Mouse (Mus musculus) ES-Bruce4 (cell line): ENCODE results near the gene Mrpl41.

Experiments used
- CTCF ChIP-seq: IDR thresholded peaks from one replicate; pipeline ENCODE4 v1.8.1; 2011; ENCODE audit warnings: low read depth, low read length
- EP300 ChIP-seq: IDR thresholded peaks from 2 replicates; pipeline ENCODE4 v1.6.1; 2011; ENCODE audit warnings: low read depth, low read length; ENCODE audit not compliant: insufficient read depth
- POLR2A ChIP-seq: IDR thresholded peaks from one replicate; pipeline ENCODE4 v1.8.1; 2011; ENCODE audit warnings: low read length; ENCODE audit not compliant: insufficient read depth

DNA sequence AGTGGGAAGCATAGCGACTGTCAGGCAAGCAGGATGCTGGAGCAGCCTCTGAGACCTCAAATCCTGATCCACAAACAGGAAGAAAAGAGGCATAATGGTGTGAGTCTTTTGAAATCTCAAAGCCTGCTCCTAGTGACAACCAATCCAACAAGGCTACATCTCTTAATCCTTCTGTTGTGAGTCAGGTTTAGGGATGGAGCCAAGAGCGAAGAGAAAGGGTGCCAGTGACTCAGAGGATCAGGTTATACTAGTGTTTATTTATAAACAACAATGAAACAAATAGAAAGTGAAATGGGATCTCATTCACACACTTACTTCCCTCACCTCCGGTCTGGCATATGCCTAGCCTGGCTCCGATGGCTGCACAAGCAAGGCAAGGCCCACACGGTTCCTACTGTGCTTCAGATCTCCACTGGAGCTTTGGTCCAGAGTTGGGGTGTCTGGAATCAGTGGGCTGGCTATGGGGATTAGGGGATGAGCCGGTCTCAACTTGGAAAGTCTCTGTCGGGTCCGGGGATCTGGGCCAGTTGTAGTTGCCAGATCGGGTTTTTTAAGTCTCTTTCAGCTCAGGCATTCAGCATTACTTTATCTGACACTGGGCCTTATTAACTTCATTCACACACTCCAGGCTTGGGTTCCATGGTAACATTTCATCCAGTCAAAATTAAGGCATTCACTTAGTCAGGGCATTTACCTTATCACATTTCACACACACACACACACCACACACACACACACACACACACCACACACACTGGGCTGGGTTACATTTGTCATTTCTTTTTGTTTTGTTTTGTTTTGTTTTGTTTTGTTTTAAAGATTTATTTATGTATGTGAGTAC is 29.3 kb upstream of the Mrpl41 start:
- TF ChIP-seq POLR2A (no peak), CTCF (no peak), EP300 (no peak)
